Mouse (Mus musculus) erythroid progenitor cell, adult 5-6 weeks (primary cell): ENCODE data around the gene Gm13277. TPM values are rescaled to one million over a fixed set of nuclear protein-coding genes. Genes with fewer than 3 reads are reported as not detected.
"Not testable (repeated sequence)": the region's sequence is repeated elsewhere in the genome, so short reads cannot be mapped to it uniquely, and the experiment has no call there.

ENCODE experiments used
- ATAC-seq: replicated peaks from 2 replicates; pipeline ENCODE4 v1.8.0; 2016; ENCODE audit warnings: moderate number of reproducible peaks, mild to moderate bottlenecking, moderate TSS enrichment, inconsistent platforms; ENCODE audit not compliant: poor library complexity, low FRiP score, severe bottlenecking
- total RNA-seq, 2 experiments: library from RNA; stranded (forward) in 1 of 2; stranded (reverse) in 1 of 2; fragments of 150-400 nt in 1 of 2; fragments of 186-747, 209-891 nt in 1 of 2; gene quantifications; 2 replicates each; pipeline versions ENCODE4 v1.2.3 to v1.2.4; 2015 to 2017; ENCODE audit warnings: low replicate concordance in 2 of 2

The Gm13277 gene
- total RNA-seq, 2 experiments from 2014 or later = not detected

GRCm38 (mm10) chr4:88781831-88782230 is 6.6 kb upstream of the Gm13277 start, which contains the start of gene Ifnz:
Gene Ifnz (plus strand): TSS chr4:88782131.
- ATAC-seq = not testable (repeated sequence)

GRCm38 (mm10) chr4:88782335-88782734 is 6.1 kb upstream of the Gm13277 start:
- not testable (repeated sequence) for ATAC-seq

GRCm38 (mm10) chr4:88785409-88785808 is 3.0 kb upstream of the Gm13277 start, which contains the start of gene Gm13276:
Gene Gm13276 (plus strand): TSS chr4:88785709.
- ATAC-seq = not testable (repeated sequence)

GRCm38 (mm10) chr4:88791250-88791649 is 2.8 kb downstream of the Gm13277 start, which contains the start of gene Gm13278:
Gene Gm13278 (plus strand): TSS chr4:88791550.
- not testable (repeated sequence) for ATAC-seq

- not testable (repeated sequence) for ATAC-seq
Measured at GRCm38 (mm10) chr4:88793936-88794675, 5.7 kb downstream of the Gm13277 start, which contains the start of gene Gm13275. Gene Gm13275 (plus strand): TSS chr4:88794487.

GRCm38 (mm10) chr4:88797097-88797496 is 8.7 kb downstream of the Gm13277 start, which contains the start of gene Gm13279:
Gene Gm13279 (plus strand): TSS chr4:88797397.
- ATAC-seq = not testable (repeated sequence)

GRCm38 (mm10) chr4:88799365-88799764 is 10.9 kb downstream of the Gm13277 start, which contains the start of gene Gm13285:
Gene Gm13285 (plus strand): TSS chr4:88799665.
- not testable (repeated sequence) for ATAC-seq

GRCm38 (mm10) chr4:88802954-88803353 is 14.5 kb downstream of the Gm13277 start, which contains the start of gene Gm13287:
Gene Gm13287 (plus strand): TSS chr4:88803254.
- not testable (repeated sequence) for ATAC-seq

GRCm38 (mm10) chr4:88805231-88805630 is 16.8 kb downstream of the Gm13277 start, which contains the start of gene Gm13288:
Gene Gm13288 (plus strand): TSS chr4:88805531.
- not testable (repeated sequence) for ATAC-seq

- ATAC-seq = not testable (repeated sequence)
Measured at GRCm38 (mm10) chr4:88805761-88806160, 17.3 kb downstream of the Gm13277 start.

GRCm38 (mm10) chr4:88815928-88816327 is 27.5 kb downstream of the Gm13277 start, which contains the start of gene Ifna7:
Gene Ifna7 (plus strand): TSS chr4:88816228.
- no peak for ATAC-seq

GRCm38 (mm10) chr4:88819659-88820058 is 31.2 kb downstream of the Gm13277 start, which contains the start of gene Ifna11:
Gene Ifna11 (plus strand): TSS chr4:88819959.
- ATAC-seq = no peak

GRCm38 (mm10) chr4:88822995-88823394 is 34.6 kb downstream of the Gm13277 start:
- ATAC-seq = no peak

- not testable (repeated sequence) for ATAC-seq
Measured at GRCm38 (mm10) chr4:88827116-88827515, 38.7 kb downstream of the Gm13277 start, which contains the start of gene Ifna6. Gene Ifna6 (plus strand): TSS chr4:88827416.

- ATAC-seq = no peak
Measured at GRCm38 (mm10) chr4:88830523-88830922, 42.1 kb downstream of the Gm13277 start.

- ATAC-seq = not testable (repeated sequence)
Measured at GRCm38 (mm10) chr4:88835225-88835624, 46.8 kb downstream of the Gm13277 start, which contains the start of gene Ifna5. Gene Ifna5 (plus strand): TSS chr4:88835525.

Other genes with a start within 250 kb of the Gm13277 start
Only the 30 nearest of the 31 such genes appear.
- not detected in 2 replicates for gene Ifna14, start 216.8 kb upstream of the Gm13277 start, total RNA-seq (2015; ENCODE audit: low replicate concordance)
- not detected in 2 replicates for gene Ifna14, start 216.8 kb upstream of the Gm13277 start, total RNA-seq (2017; ENCODE audit: low replicate concordance)
- not detected in 2 replicates for gene Ifna9, start 196.2 kb upstream of the Gm13277 start, total RNA-seq (2015; ENCODE audit: low replicate concordance)
- gene Ifna9, start 196.2 kb upstream of the Gm13277 start, total RNA-seq (2017; ENCODE audit: low replicate concordance) = not detected in 2 replicates
- not detected in 2 replicates for gene Ifna12, start 185.3 kb upstream of the Gm13277 start, total RNA-seq (2015; ENCODE audit: low replicate concordance)
- gene Ifna12, start 185.3 kb upstream of the Gm13277 start, total RNA-seq (2017; ENCODE audit: low replicate concordance) = not detected in 2 replicates
- not detected in 2 replicates for gene C87499, start 154.2 kb upstream of the Gm13277 start, total RNA-seq (2015; ENCODE audit: low replicate concordance)
- not detected in 2 replicates for gene C87499, start 154.2 kb upstream of the Gm13277 start, total RNA-seq (2017; ENCODE audit: low replicate concordance)
- gene Ifna13, start 144.2 kb upstream of the Gm13277 start, total RNA-seq (2015; ENCODE audit: low replicate concordance) = not detected in 2 replicates
- gene Ifna13, start 144.2 kb upstream of the Gm13277 start, total RNA-seq (2017; ENCODE audit: low replicate concordance) = not detected in 2 replicates
- gene Ifna16, start 111.7 kb upstream of the Gm13277 start, total RNA-seq (2015; ENCODE audit: low replicate concordance) = not detected in 2 replicates
- gene Ifna16, start 111.7 kb upstream of the Gm13277 start, total RNA-seq (2017; ENCODE audit: low replicate concordance) = not detected in 2 replicates
- not detected in 2 replicates for gene Ifna2, start 104.7 kb upstream of the Gm13277 start, total RNA-seq (2015; ENCODE audit: low replicate concordance)
- not detected in 2 replicates for gene Ifna2, start 104.7 kb upstream of the Gm13277 start, total RNA-seq (2017; ENCODE audit: low replicate concordance)
- gene Ifnab, start 97.3 kb upstream of the Gm13277 start, total RNA-seq (2015; ENCODE audit: low replicate concordance) = not detected in 2 replicates
- gene Ifnab, start 97.3 kb upstream of the Gm13277 start, total RNA-seq (2017; ENCODE audit: low replicate concordance) = not detected in 2 replicates
- gene Gm26566, start 66.8 kb upstream of the Gm13277 start, total RNA-seq (2015; ENCODE audit: low replicate concordance) = not detected in 2 replicates
- gene Gm26566, start 66.8 kb upstream of the Gm13277 start, total RNA-seq (2017; ENCODE audit: low replicate concordance) = 0.51 TPM in 1 of 2 replicates, not detected in the other
- 20.1 and 22.0 TPM in 2 replicates for gene Klhl9, start 66.2 kb upstream of the Gm13277 start, total RNA-seq (2015; ENCODE audit: low replicate concordance)
- gene Klhl9, start 66.2 kb upstream of the Gm13277 start, total RNA-seq (2017; ENCODE audit: low replicate concordance) = 21.1 and 31.8 TPM in 2 replicates
- gene Gm13271, start 33.8 kb upstream of the Gm13277 start, total RNA-seq (2015; ENCODE audit: low replicate concordance) = not detected in 2 replicates
- gene Gm13271, start 33.8 kb upstream of the Gm13277 start, total RNA-seq (2017; ENCODE audit: low replicate concordance) = not detected in 2 replicates
- gene Gm13283, start 28.5 kb upstream of the Gm13277 start, total RNA-seq (2015; ENCODE audit: low replicate concordance) = not detected in 2 replicates
- gene Gm13283, start 28.5 kb upstream of the Gm13277 start, total RNA-seq (2017; ENCODE audit: low replicate concordance) = not detected in 2 replicates
- not detected in 2 replicates for gene Gm13290, start 14.8 kb upstream of the Gm13277 start, total RNA-seq (2015; ENCODE audit: low replicate concordance)
- gene Gm13290, start 14.8 kb upstream of the Gm13277 start, total RNA-seq (2017; ENCODE audit: low replicate concordance) = not detected in 2 replicates
- gene Gm13289, start 11.7 kb upstream of the Gm13277 start, total RNA-seq (2015; ENCODE audit: low replicate concordance) = not detected in 2 replicates
- not detected in 2 replicates for gene Gm13289, start 11.7 kb upstream of the Gm13277 start, total RNA-seq (2017; ENCODE audit: low replicate concordance)
- not detected in 2 replicates for gene Gm13272, start 8.8 kb upstream of the Gm13277 start, total RNA-seq (2015; ENCODE audit: low replicate concordance)
- gene Gm13272, start 8.8 kb upstream of the Gm13277 start, total RNA-seq (2017; ENCODE audit: low replicate concordance) = not detected in 2 replicates
- not detected in 2 replicates for gene Ifnz, start 6.5 kb upstream of the Gm13277 start, total RNA-seq (2015; ENCODE audit: low replicate concordance)
- gene Ifnz, start 6.5 kb upstream of the Gm13277 start, total RNA-seq (2017; ENCODE audit: low replicate concordance) = not detected in 2 replicates
- not detected in 2 replicates for gene Gm13276, start 2.9 kb upstream of the Gm13277 start, total RNA-seq (2015; ENCODE audit: low replicate concordance)
- not detected in 2 replicates for gene Gm13276, start 2.9 kb upstream of the Gm13277 start, total RNA-seq (2017; ENCODE audit: low replicate concordance)
- gene Gm13278, start 2.9 kb downstream of the Gm13277 start, total RNA-seq (2015; ENCODE audit: low replicate concordance) = not detected in 2 replicates
- gene Gm13278, start 2.9 kb downstream of the Gm13277 start, total RNA-seq (2017; ENCODE audit: low replicate concordance) = not detected in 2 replicates
- not detected in 2 replicates for gene Gm13275, start 5.9 kb downstream of the Gm13277 start, total RNA-seq (2015; ENCODE audit: low replicate concordance)
- not detected in 2 replicates for gene Gm13275, start 5.9 kb downstream of the Gm13277 start, total RNA-seq (2017; ENCODE audit: low replicate concordance)
- gene Gm13279, start 8.8 kb downstream of the Gm13277 start, total RNA-seq (2015; ENCODE audit: low replicate concordance) = not detected in 2 replicates
- not detected in 2 replicates for gene Gm13279, start 8.8 kb downstream of the Gm13277 start, total RNA-seq (2017; ENCODE audit: low replicate concordance)
- gene Gm13285, start 11.0 kb downstream of the Gm13277 start, total RNA-seq (2015; ENCODE audit: low replicate concordance) = not detected in 2 replicates
- not detected in 2 replicates for gene Gm13285, start 11.0 kb downstream of the Gm13277 start, total RNA-seq (2017; ENCODE audit: low replicate concordance)
- gene Gm13287, start 14.6 kb downstream of the Gm13277 start, total RNA-seq (2015; ENCODE audit: low replicate concordance) = not detected in 2 replicates
- gene Gm13287, start 14.6 kb downstream of the Gm13277 start, total RNA-seq (2017; ENCODE audit: low replicate concordance) = not detected in 2 replicates
- not detected in 2 replicates for gene Gm13288, start 16.9 kb downstream of the Gm13277 start, total RNA-seq (2015; ENCODE audit: low replicate concordance)
- gene Gm13288, start 16.9 kb downstream of the Gm13277 start, total RNA-seq (2017; ENCODE audit: low replicate concordance) = not detected in 2 replicates
- not detected in 2 replicates for gene Ifna7, start 27.6 kb downstream of the Gm13277 start, total RNA-seq (2015; ENCODE audit: low replicate concordance)
- gene Ifna7, start 27.6 kb downstream of the Gm13277 start, total RNA-seq (2017; ENCODE audit: low replicate concordance) = not detected in 2 replicates
- not detected in 2 replicates for gene Ifna11, start 31.3 kb downstream of the Gm13277 start, total RNA-seq (2015; ENCODE audit: low replicate concordance)
- gene Ifna11, start 31.3 kb downstream of the Gm13277 start, total RNA-seq (2017; ENCODE audit: low replicate concordance) = not detected in 2 replicates
- gene Ifna6, start 38.8 kb downstream of the Gm13277 start, total RNA-seq (2015; ENCODE audit: low replicate concordance) = not detected in 2 replicates
- gene Ifna6, start 38.8 kb downstream of the Gm13277 start, total RNA-seq (2017; ENCODE audit: low replicate concordance) = not detected in 2 replicates
- not detected in 2 replicates for gene Ifna5, start 46.9 kb downstream of the Gm13277 start, total RNA-seq (2015; ENCODE audit: low replicate concordance)
- not detected in 2 replicates for gene Ifna5, start 46.9 kb downstream of the Gm13277 start, total RNA-seq (2017; ENCODE audit: low replicate concordance)
- gene Ifna4, start 53.2 kb downstream of the Gm13277 start, total RNA-seq (2015; ENCODE audit: low replicate concordance) = not detected in 2 replicates
- gene Ifna4, start 53.2 kb downstream of the Gm13277 start, total RNA-seq (2017; ENCODE audit: low replicate concordance) = not detected in 2 replicates
- gene Ifna1, start 61.5 kb downstream of the Gm13277 start, total RNA-seq (2015; ENCODE audit: low replicate concordance) = not detected in 2 replicates
- gene Ifna1, start 61.5 kb downstream of the Gm13277 start, total RNA-seq (2017; ENCODE audit: low replicate concordance) = not detected in 2 replicates
- gene Ifne, start 91.6 kb downstream of the Gm13277 start, total RNA-seq (2015; ENCODE audit: low replicate concordance) = not detected in 2 replicates
- gene Ifne, start 91.6 kb downstream of the Gm13277 start, total RNA-seq (2017; ENCODE audit: low replicate concordance) = not detected in 2 replicates